Mouse (Mus musculus): ENCODE measurements around the gene Nfatc4. TPM values are rescaled to one million over a fixed set of nuclear protein-coding genes. Genes with fewer than 3 reads are reported as not detected.
A peak's percentile ranks its signal among the peaks of the same experiment; 100 is the strongest.

Nfatc4 gene
- polyA plus RNA-seq, 1 experiment, result 22.3 TPM

GRCm38 (mm10) chr14:55824001-55824480 is 1.1 kb downstream of the Nfatc4 start:
- DNase-seq (ENCODE audit: low read depth), result peak; percentile 73
- TF ChIP-seq CTCF (IDR thresholded peaks at IDR 0.05; ENCODE audit: borderline replicate concordance, extremely low read depth, insufficient read depth, insufficient read length) (no peak), POLR2A (IDR thresholded peaks at IDR 0.05; ENCODE audit: borderline replicate concordance, extremely low read depth, insufficient read depth, insufficient read length, poor library complexity, severe bottlenecking) (no peak)

- TF ChIP-seq POLR2A (IDR thresholded peaks at IDR 0.05; ENCODE audit: borderline replicate concordance, extremely low read depth, insufficient read depth, insufficient read length, poor library complexity, severe bottlenecking) (no peak), CTCF (IDR thresholded peaks at IDR 0.05; ENCODE audit: borderline replicate concordance, extremely low read depth, insufficient read depth, insufficient read length) (no peak)
- peak; percentile 76 for DNase-seq (ENCODE audit: low read depth)
Measured at GRCm38 (mm10) chr14:55824481-55825215, 1.7 kb downstream of the Nfatc4 start.

DNA sequence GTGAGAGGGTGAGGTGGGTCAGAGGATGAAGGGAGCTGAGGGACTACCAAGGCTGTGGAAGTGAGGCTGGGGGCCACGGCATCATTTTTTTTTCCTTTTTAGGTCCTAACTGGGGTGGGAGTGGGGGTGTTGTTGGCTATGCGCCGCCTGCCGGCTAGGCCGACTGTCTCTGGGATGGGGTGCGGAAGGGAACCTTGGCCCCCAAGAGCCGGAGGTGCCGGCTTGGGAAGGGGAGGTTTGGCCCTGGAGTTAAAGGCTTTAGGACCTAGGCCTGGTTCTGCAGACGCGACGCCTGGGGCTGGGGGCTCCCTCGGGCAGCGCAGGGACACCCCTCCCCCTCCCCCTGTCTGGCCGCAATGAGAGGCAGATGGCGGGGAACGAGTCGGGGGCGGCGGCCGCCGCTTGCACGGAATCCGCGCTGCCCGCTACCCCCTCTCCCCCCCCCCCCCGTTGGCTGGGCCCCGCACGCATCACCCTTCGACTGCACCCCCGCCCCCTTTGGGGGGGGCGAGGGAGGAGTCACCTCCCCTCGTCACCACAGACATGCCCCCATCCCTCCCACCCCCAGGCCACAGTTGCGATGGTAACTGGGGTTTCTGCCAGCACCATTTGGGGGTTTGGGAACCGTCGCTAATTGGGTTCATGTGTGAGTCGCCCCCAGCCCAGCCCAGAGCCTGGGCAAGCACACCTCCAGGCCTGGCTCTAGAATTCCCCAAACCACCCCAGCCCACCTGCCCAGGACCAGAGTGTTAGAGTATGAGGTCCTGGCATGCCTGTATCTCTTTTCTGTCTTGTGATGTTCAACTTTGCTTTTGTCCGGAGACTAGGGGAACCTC is 2.5 kb downstream of the Nfatc4 start:
- peak; percentile 84 for DNase-seq (ENCODE audit: low read depth)
- TF ChIP-seq POLR2A (IDR thresholded peaks at IDR 0.05; ENCODE audit: borderline replicate concordance, extremely low read depth, insufficient read depth, insufficient read length, poor library complexity, severe bottlenecking), result no peak
- TF ChIP-seq CTCF (IDR thresholded peaks at IDR 0.05; ENCODE audit: borderline replicate concordance, extremely low read depth, insufficient read depth, insufficient read length), result peak; percentile 8; the same call in 1 of the 2 replicates

GRCm38 (mm10) chr14:55826142-55826541 is 3.2 kb downstream of the Nfatc4 start:
- DNase-seq (ENCODE audit: low read depth), result no peak
- TF ChIP-seq POLR2A (IDR thresholded peaks at IDR 0.05; ENCODE audit: borderline replicate concordance, extremely low read depth, insufficient read depth, insufficient read length, poor library complexity, severe bottlenecking), result no peak
- TF ChIP-seq CTCF (IDR thresholded peaks at IDR 0.05; ENCODE audit: borderline replicate concordance, extremely low read depth, insufficient read depth, insufficient read length), result no peak

GRCm38 (mm10) chr14:55826551-55827340 is 3.8 kb downstream of the Nfatc4 start:
- DNase-seq (ENCODE audit: low read depth), result peak; percentile 48

GRCm38 (mm10) chr14:55828716-55829263 is 5.8 kb downstream of the Nfatc4 start:
- no peak for DNase-seq (ENCODE audit: low read depth)
- no peak for TF ChIP-seq CTCF (IDR thresholded peaks at IDR 0.05; ENCODE audit: borderline replicate concordance, extremely low read depth, insufficient read depth, insufficient read length)
- no peak for TF ChIP-seq POLR2A (IDR thresholded peaks at IDR 0.05; ENCODE audit: borderline replicate concordance, extremely low read depth, insufficient read depth, insufficient read length, poor library complexity, severe bottlenecking)

More at GRCm38 (mm10) chr14:55826551-55827340, 3.8 kb downstream of the Nfatc4 start:
- no peak for TF ChIP-seq CTCF (IDR thresholded peaks at IDR 0.05; ENCODE audit: borderline replicate concordance, extremely low read depth, insufficient read depth, insufficient read length)
- TF ChIP-seq POLR2A (IDR thresholded peaks at IDR 0.05; ENCODE audit: borderline replicate concordance, extremely low read depth, insufficient read depth, insufficient read length, poor library complexity, severe bottlenecking), result no peak

DNA sequence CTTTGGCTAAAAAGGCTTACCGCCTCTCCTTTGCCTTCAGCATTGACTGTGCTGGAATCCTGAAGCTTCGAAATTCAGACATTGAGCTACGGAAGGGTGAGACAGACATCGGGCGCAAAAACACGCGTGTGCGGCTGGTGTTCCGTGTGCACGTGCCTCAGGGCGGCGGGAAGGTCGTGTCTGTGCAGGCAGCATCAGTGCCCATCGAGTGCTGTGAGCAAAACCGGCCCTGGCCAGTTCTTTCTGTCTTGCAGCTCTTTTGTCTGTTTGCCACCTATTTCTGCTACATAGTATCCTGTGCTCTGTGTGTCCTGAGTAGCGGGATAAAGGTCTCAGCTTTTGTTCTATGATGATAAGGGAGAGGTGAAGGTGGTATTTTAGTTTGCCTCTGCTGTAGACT is 6.9 kb downstream of the Nfatc4 start:
- no peak for DNase-seq (ENCODE audit: low read depth)
- TF ChIP-seq POLR2A (IDR thresholded peaks at IDR 0.05; ENCODE audit: borderline replicate concordance, extremely low read depth, insufficient read depth, insufficient read length, poor library complexity, severe bottlenecking) (no peak), CTCF (IDR thresholded peaks at IDR 0.05; ENCODE audit: borderline replicate concordance, extremely low read depth, insufficient read depth, insufficient read length) (no peak)

DNA sequence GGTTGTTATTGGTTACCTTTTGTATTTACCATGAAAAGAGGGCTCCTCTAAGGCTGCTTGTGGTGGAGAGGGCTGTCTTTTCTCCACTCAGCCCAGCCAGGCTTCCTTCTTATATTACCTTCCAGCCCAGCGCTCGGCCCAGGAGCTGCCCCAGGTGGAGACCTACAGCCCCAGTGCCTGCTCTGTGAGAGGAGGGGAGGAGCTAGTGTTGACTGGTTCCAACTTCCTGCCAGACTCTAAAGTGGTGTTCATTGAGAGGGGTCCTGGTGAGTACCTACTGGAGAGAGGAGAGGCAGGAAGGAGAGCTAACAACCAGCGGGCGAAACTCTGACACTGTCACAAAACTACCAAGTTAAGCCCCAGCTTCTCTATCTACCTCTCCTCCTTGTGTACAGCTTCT is 7.4 kb downstream of the Nfatc4 start:
- DNase-seq (ENCODE audit: low read depth), result no peak
- TF ChIP-seq CTCF (IDR thresholded peaks at IDR 0.05; ENCODE audit: borderline replicate concordance, extremely low read depth, insufficient read depth, insufficient read length) (no peak), POLR2A (IDR thresholded peaks at IDR 0.05; ENCODE audit: borderline replicate concordance, extremely low read depth, insufficient read depth, insufficient read length, poor library complexity, severe bottlenecking) (no peak)

DNA sequence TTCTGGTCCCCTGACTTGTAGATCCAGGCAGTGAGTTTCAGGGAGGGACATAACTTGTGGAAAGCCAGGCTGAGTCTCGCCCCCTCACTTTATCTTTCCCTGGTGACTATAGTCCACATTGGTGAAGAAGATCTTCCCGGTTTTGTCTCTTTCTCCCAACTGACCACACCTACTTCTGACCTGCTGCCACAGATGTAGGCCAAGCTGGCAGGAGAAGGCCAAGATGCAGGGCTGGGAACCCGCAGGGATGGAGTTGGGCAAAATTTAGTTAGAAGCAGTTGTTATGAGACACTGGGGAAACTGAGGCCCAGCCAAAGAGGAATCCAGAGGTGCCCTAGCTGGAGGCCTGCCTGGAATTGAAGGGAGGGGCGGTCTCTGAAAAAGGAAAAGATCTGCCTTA is 10.2 kb downstream of the Nfatc4 start:
- TF ChIP-seq CTCF (IDR thresholded peaks at IDR 0.05; ENCODE audit: borderline replicate concordance, extremely low read depth, insufficient read depth, insufficient read length) (no peak), POLR2A (IDR thresholded peaks at IDR 0.05; ENCODE audit: borderline replicate concordance, extremely low read depth, insufficient read depth, insufficient read length, poor library complexity, severe bottlenecking) (no peak)
- DNase-seq (ENCODE audit: low read depth), result no peak

GRCm38 (mm10) chr14:55834808-55835533 is 12.0 kb downstream of the Nfatc4 start:
- TF ChIP-seq POLR2A (IDR thresholded peaks at IDR 0.05; ENCODE audit: borderline replicate concordance, extremely low read depth, insufficient read depth, insufficient read length, poor library complexity, severe bottlenecking), result no peak
- TF ChIP-seq CTCF (IDR thresholded peaks at IDR 0.05; ENCODE audit: borderline replicate concordance, extremely low read depth, insufficient read depth, insufficient read length), result no peak
- no peak for DNase-seq (ENCODE audit: low read depth)
